Mouse (Mus musculus): ENCODE data around the gene Fzr1. TPM values are rescaled to one million over a fixed set of nuclear protein-coding genes. Genes with fewer than 3 reads are reported as not detected.

The Fzr1 gene
- polyA plus RNA-seq, 1 experiment from 2014 or later = 92.1 TPM

- H3K27me3 ChIP-seq (ENCODE audit: control insufficient read depth, insufficient read depth, low read length) = no peaks in the 10 kb centered on the region
- DNase-seq (ENCODE audit: low spot score) (no peak), ATAC-seq (replicated peaks; ENCODE audit: insufficient number of reproducible peaks, low FRiP score, low TSS enrichment, low read depth) (no peak)
- 39% methylated on average over 11 of the region's 11 CpGs for WGBS
- peaks cover 7% of the 10 kb centered on the region for H3K4me1 ChIP-seq (ENCODE audit: control insufficient read depth, insufficient read depth, low read length)
- H3K4me2 ChIP-seq (ENCODE audit: low read depth, low read length) = no peak overlapping the region
- no peak overlapping the region for H3K27ac ChIP-seq (replicated peaks; ENCODE audit: low read depth, low read length)
- H3K4me3 ChIP-seq (ENCODE audit: low read depth, low read length) = no peak overlapping the region
- H3K9me3 ChIP-seq (replicated peaks; ENCODE audit: control insufficient read depth, low read length) = no peaks in the 10 kb centered on the region
- no peak overlapping the region; the same call in 1 of the 2 replicates for H3K9ac ChIP-seq (replicated peaks; ENCODE audit: low read length)
- no peaks in the 10 kb centered on the region for H3K36me3 ChIP-seq (replicated peaks; ENCODE audit: control insufficient read depth, insufficient read depth, low read depth, low read length)
Measured at GRCm38 (mm10) chr10:81418216-81419070, 40.1 kb upstream of the Fzr1 start.

DNA sequence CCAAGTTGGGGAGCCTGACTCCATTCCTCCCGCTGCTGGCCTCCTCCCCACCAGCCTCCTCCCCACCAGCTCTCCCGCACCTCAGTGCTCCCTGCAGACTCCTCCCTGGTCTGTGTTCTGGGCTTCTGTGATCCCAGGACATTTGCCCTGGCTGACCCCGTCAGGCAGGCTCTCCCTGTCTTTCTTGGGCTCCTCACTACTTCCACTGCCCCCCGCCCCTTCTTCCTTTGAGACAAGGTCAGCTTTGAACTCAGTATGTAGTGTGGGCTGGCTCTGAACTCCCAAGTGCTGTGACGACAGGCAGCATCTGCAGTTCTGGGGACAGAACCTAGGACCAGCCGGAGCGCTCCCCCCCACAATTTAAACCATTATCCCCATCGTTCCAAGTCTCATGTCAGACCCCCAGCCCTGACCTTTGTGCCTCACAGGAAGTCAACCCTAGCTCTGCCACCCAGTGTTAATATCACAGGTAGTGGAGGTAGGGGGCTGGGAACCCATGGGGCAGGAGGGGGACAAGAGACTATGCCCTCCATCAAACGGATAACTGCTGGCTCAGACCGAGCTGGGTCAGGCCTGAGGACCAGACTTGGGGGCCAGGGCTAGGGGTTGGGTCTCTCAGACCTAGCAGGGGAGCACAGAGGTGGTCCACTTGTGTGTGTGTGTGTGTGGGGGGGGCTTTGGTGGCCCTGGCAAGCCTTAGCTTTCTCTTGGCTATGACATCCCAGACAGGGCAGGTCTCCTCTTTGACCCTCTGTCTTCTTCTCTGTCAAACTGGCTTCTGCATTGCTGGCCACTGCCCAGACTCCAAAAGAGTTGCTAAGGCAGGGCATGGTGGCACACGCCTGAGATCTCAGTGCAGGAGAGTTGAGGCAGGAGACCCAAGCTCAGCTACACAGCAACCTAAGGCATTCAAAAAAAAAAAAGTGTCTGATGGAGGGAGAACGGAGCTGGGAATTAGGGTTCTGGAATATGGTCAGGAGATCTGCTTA, 39.2 kb upstream of the Fzr1 start:
- Histone ChIP-seq H3K27me3 (ENCODE audit: control insufficient read depth, insufficient read depth, low read length) (no peaks in the 10 kb centered on the region), H3K4me3 (ENCODE audit: low read depth, low read length) (peak overlapping the region; percentile 30), H3K9ac (replicated peaks; ENCODE audit: low read length) (peak overlapping the region; percentile 64), H3K36me3 (replicated peaks; ENCODE audit: control insufficient read depth, insufficient read depth, low read depth, low read length) (no peaks in the 10 kb centered on the region), H3K4me1 (ENCODE audit: control insufficient read depth, insufficient read depth, low read length) (peaks cover 7% of the 10 kb centered on the region), H3K27ac (replicated peaks; ENCODE audit: low read depth, low read length) (peak overlapping the region; percentile 32; the same call in 1 of the 2 replicates), H3K4me2 (ENCODE audit: low read depth, low read length) (peak overlapping the region; percentile 75), H3K9me3 (replicated peaks; ENCODE audit: control insufficient read depth, low read length) (no peaks in the 10 kb centered on the region)
- ATAC-seq (replicated peaks; ENCODE audit: insufficient number of reproducible peaks, low FRiP score, low TSS enrichment, low read depth) = no peak
- DNase-seq (ENCODE audit: low spot score) = no peak
- 38% methylated on average over 12 of the region's 12 CpGs for WGBS

DNA sequence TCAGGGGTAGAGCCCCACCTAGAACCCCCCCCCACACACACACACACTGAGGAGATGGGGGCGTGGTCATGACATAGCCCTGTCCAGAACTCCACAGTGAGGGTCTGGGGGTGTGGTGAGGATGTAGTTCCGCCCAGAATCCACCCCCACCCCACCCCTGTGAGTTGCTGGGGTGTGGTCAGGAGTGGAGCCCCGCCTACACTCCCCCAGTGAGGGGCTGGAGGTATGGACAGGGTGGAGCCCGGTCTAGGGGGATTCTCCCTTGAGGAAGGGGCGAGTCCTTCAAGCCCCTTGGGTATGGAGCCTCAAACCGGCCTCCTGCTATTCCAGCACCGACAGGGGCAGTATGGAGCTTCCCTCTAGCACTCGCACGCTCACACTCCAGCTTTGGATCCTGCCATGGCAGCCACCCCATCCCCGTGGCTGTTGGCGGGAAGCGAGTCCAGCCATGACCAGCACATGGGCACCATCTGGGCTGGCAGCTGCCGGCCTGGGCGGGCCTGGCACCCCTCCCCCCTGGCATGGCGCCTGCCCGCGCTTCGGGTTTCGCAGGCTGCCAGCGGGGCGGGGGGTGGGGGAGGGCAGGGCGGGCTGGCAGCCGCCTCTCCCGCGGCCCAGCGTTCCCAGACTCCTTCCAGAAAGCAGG, 38.4 kb upstream of the Fzr1 start:
- 1% methylated on average over 26 of the region's 26 CpGs for WGBS
- Histone ChIP-seq H3K9ac (replicated peaks; ENCODE audit: low read length) (peak overlapping the region; percentile 64), H3K36me3 (replicated peaks; ENCODE audit: control insufficient read depth, insufficient read depth, low read depth, low read length) (no peaks in the 10 kb centered on the region; the same call in 1 of the 2 replicates), H3K4me2 (ENCODE audit: low read depth, low read length) (peak overlapping the region; percentile 75), H3K27me3 (ENCODE audit: control insufficient read depth, insufficient read depth, low read length) (no peaks in the 10 kb centered on the region), H3K4me3 (ENCODE audit: low read depth, low read length) (peak overlapping the region; percentile 30), H3K4me1 (ENCODE audit: control insufficient read depth, insufficient read depth, low read length) (peaks cover 7% of the 10 kb centered on the region), H3K9me3 (replicated peaks; ENCODE audit: control insufficient read depth, low read length) (no peaks in the 10 kb centered on the region), H3K27ac (replicated peaks; ENCODE audit: low read depth, low read length) (peak overlapping the region; percentile 32; the same call in 1 of the 2 replicates)
- ATAC-seq (replicated peaks; ENCODE audit: insufficient number of reproducible peaks, low FRiP score, low TSS enrichment, low read depth) = peak; percentile 29
- DNase-seq (ENCODE audit: low spot score) = peak; percentile 87

GRCm38 (mm10) chr10:81415549-81416310, 37.4 kb upstream of the Fzr1 start:
- H3K4me3 ChIP-seq (ENCODE audit: low read depth, low read length) = no peak overlapping the region; the same call in 1 of the 2 replicates
- no peaks in the 10 kb centered on the region for H3K9me3 ChIP-seq (replicated peaks; ENCODE audit: control insufficient read depth, low read length)
- H3K36me3 ChIP-seq (replicated peaks; ENCODE audit: control insufficient read depth, insufficient read depth, low read depth, low read length) = no peaks in the 10 kb centered on the region; the same call in 1 of the 2 replicates
- ATAC-seq (replicated peaks; ENCODE audit: insufficient number of reproducible peaks, low FRiP score, low TSS enrichment, low read depth) = no peak
- peak overlapping the region; percentile 41 for H3K27ac ChIP-seq (replicated peaks; ENCODE audit: low read depth, low read length)
- H3K4me2 ChIP-seq (ENCODE audit: low read depth, low read length) = no peak overlapping the region
- H3K4me1 ChIP-seq (ENCODE audit: control insufficient read depth, insufficient read depth, low read length) = peaks cover 7% of the 10 kb centered on the region
- no peaks in the 10 kb centered on the region for H3K27me3 ChIP-seq (ENCODE audit: control insufficient read depth, insufficient read depth, low read length)
- no peak for DNase-seq (ENCODE audit: low spot score)
- WGBS = 60% methylated on average over 17 of the region's 17 CpGs
- H3K9ac ChIP-seq (replicated peaks; ENCODE audit: low read length) = no peak overlapping the region

GRCm38 (mm10) chr10:81415146-81415545, 36.8 kb upstream of the Fzr1 start:
- Histone ChIP-seq H3K27ac (replicated peaks; ENCODE audit: low read depth, low read length) (no peak overlapping the region; the same call in 1 of the 2 replicates), H3K4me2 (ENCODE audit: low read depth, low read length) (0 out of 2 replicates have a peak overlapping the region, but pooled peaks have one; percentile 16), H3K36me3 (replicated peaks; ENCODE audit: control insufficient read depth, insufficient read depth, low read depth, low read length) (no peaks in the 10 kb centered on the region; the same call in 1 of the 2 replicates)

GRCm38 (mm10) chr10:81414682-81415081, 36.4 kb upstream of the Fzr1 start:
- peaks cover 7% of the 10 kb centered on the region for H3K4me1 ChIP-seq (ENCODE audit: control insufficient read depth, insufficient read depth, low read length)
- H3K4me2 ChIP-seq (ENCODE audit: low read depth, low read length) = 0 out of 2 replicates have a peak overlapping the region, but pooled peaks have one; percentile 16
- H3K4me3 ChIP-seq (ENCODE audit: low read depth, low read length) = no peak overlapping the region
- H3K9me3 ChIP-seq (replicated peaks; ENCODE audit: control insufficient read depth, low read length) = no peaks in the 10 kb centered on the region
- DNase-seq (ENCODE audit: low spot score) (peak; percentile 44), ATAC-seq (replicated peaks; ENCODE audit: insufficient number of reproducible peaks, low FRiP score, low TSS enrichment, low read depth) (no peak)
- no peaks in the 10 kb centered on the region; the same call in 1 of the 2 replicates for H3K36me3 ChIP-seq (replicated peaks; ENCODE audit: control insufficient read depth, insufficient read depth, low read depth, low read length)
- H3K9ac ChIP-seq (replicated peaks; ENCODE audit: low read length) = no peak overlapping the region
- no peak overlapping the region for H3K27ac ChIP-seq (replicated peaks; ENCODE audit: low read depth, low read length)
- no peaks in the 10 kb centered on the region for H3K27me3 ChIP-seq (ENCODE audit: control insufficient read depth, insufficient read depth, low read length)

More at GRCm38 (mm10) chr10:81415146-81415545, 36.8 kb upstream of the Fzr1 start:
- H3K9ac ChIP-seq (replicated peaks; ENCODE audit: low read length) = no peak overlapping the region
- H3K4me1 ChIP-seq (ENCODE audit: control insufficient read depth, insufficient read depth, low read length) = peaks cover 7% of the 10 kb centered on the region
- DNase-seq (ENCODE audit: low spot score) = no peak
- H3K27me3 ChIP-seq (ENCODE audit: control insufficient read depth, insufficient read depth, low read length) = no peaks in the 10 kb centered on the region
- WGBS = 85% methylated on average over 5 of the region's 5 CpGs
- H3K4me3 ChIP-seq (ENCODE audit: low read depth, low read length) = no peak overlapping the region
- H3K9me3 ChIP-seq (replicated peaks; ENCODE audit: control insufficient read depth, low read length) = no peaks in the 10 kb centered on the region
- ATAC-seq (replicated peaks; ENCODE audit: insufficient number of reproducible peaks, low FRiP score, low TSS enrichment, low read depth) = no peak

All from embryonic facial prominence, embryonic 11.5 days (tissue).